Mouse (Mus musculus): Measurements from ENCODE around the gene Nod1. TPM values are rescaled to one million over a fixed set of nuclear protein-coding genes. Genes with fewer than 3 reads are reported as not detected.

The Nod1 gene
- polyA plus RNA-seq (2011; ENCODE audit: insufficient read depth, insufficient read length, low read depth, missing spikeins), result 9.4 and 10.0 TPM in 2 replicates

- TF ChIP-seq POLR2A (IDR thresholded peaks at IDR 0.05; ENCODE audit: insufficient read depth, low read length), result no peak
- Histone ChIP-seq H3K36me3 (ENCODE audit: control insufficient read depth, insufficient read depth, low read length, poor library complexity, severe bottlenecking) (no peaks in the 10 kb centered on the region), H3K9me3 (replicated peaks; ENCODE audit: control insufficient read depth, insufficient read depth, low read length, poor library complexity, severe bottlenecking) (no peaks in the 10 kb centered on the region), H3K27ac (ENCODE audit: insufficient read depth, low read length) (no peak within 1 kb of the TSS), H3K4me3 (ENCODE audit: low read depth, low read length) (peak within 1 kb of the TSS; percentile 66), H3K9ac (ENCODE audit: low read depth, poor library complexity, severe bottlenecking) (peak within 1 kb of the TSS; percentile 62), H3K27me3 (ENCODE audit: control insufficient read depth, insufficient read depth, low read length, poor library complexity, severe bottlenecking) (no peaks in the 10 kb centered on the region), H3K4me1 (ENCODE audit: control insufficient read depth, insufficient read depth, low read length) (peaks cover 5% of the 10 kb centered on the region)
Observed at GRCm38 (mm10) chr6:54972111-54972928, at the start of gene Nod1. Gene Nod1 (minus strand): TSS chr6:54972612.

GRCm38 (mm10) chr6:55021806-55022205 lies 49.4 kb upstream of the Nod1 start:
- no peak for TF ChIP-seq POLR2A (IDR thresholded peaks at IDR 0.05; ENCODE audit: insufficient read depth, low read length)
- no peak for TF ChIP-seq EP300 (IDR thresholded peaks at IDR 0.05; ENCODE audit: insufficient read depth, low read depth, low read length)
- TF ChIP-seq CTCF (IDR thresholded peaks at IDR 0.05; ENCODE audit: low read depth, low read length), result no peak
- H3K9ac ChIP-seq (ENCODE audit: low read depth, poor library complexity, severe bottlenecking), result no peak overlapping the region
- no peaks in the 10 kb centered on the region for H3K9me3 ChIP-seq (replicated peaks; ENCODE audit: control insufficient read depth, insufficient read depth, low read length, poor library complexity, severe bottlenecking)
- no peaks in the 10 kb centered on the region for H3K36me3 ChIP-seq (ENCODE audit: control insufficient read depth, insufficient read depth, low read length, poor library complexity, severe bottlenecking)
- H3K27me3 ChIP-seq (ENCODE audit: control insufficient read depth, insufficient read depth, low read length, poor library complexity, severe bottlenecking), result no peaks in the 10 kb centered on the region
- no peak overlapping the region for H3K4me3 ChIP-seq (ENCODE audit: low read depth, low read length)
- peaks cover 2% of the 10 kb centered on the region for H3K4me1 ChIP-seq (ENCODE audit: control insufficient read depth, insufficient read depth, low read length)
- no peak overlapping the region for H3K27ac ChIP-seq (ENCODE audit: insufficient read depth, low read length)

- H3K36me3 ChIP-seq (ENCODE audit: control insufficient read depth, insufficient read depth, low read length, poor library complexity, severe bottlenecking), result no peaks in the 10 kb centered on the region
- H3K4me3 ChIP-seq (ENCODE audit: low read depth, low read length), result no peak overlapping the region
- TF ChIP-seq EP300 (IDR thresholded peaks at IDR 0.05; ENCODE audit: insufficient read depth, low read depth, low read length) (0 out of 2 replicates have a peak, but pooled peaks have one; percentile 29), POLR2A (IDR thresholded peaks at IDR 0.05; ENCODE audit: insufficient read depth, low read length) (no peak), CTCF (IDR thresholded peaks at IDR 0.05; ENCODE audit: low read depth, low read length) (no peak)
- no peak overlapping the region for H3K27ac ChIP-seq (ENCODE audit: insufficient read depth, low read length)
- H3K9ac ChIP-seq (ENCODE audit: low read depth, poor library complexity, severe bottlenecking), result no peak overlapping the region
- no peaks in the 10 kb centered on the region for H3K27me3 ChIP-seq (ENCODE audit: control insufficient read depth, insufficient read depth, low read length, poor library complexity, severe bottlenecking)
- H3K9me3 ChIP-seq (replicated peaks; ENCODE audit: control insufficient read depth, insufficient read depth, low read length, poor library complexity, severe bottlenecking), result no peaks in the 10 kb centered on the region
- peaks cover 2% of the 10 kb centered on the region for H3K4me1 ChIP-seq (ENCODE audit: control insufficient read depth, insufficient read depth, low read length)
Observed at GRCm38 (mm10) chr6:55018417-55018816, 46.0 kb upstream of the Nod1 start.

GRCm38 (mm10) chr6:55016710-55017583 lies 44.5 kb upstream of the Nod1 start:
- TF ChIP-seq EP300 (IDR thresholded peaks at IDR 0.05; ENCODE audit: insufficient read depth, low read depth, low read length), result no peak
- peak; percentile 85 for TF ChIP-seq CTCF (IDR thresholded peaks at IDR 0.05; ENCODE audit: low read depth, low read length)

GRCm38 (mm10) chr6:55016236-55016635 lies 43.8 kb upstream of the Nod1 start:
- Histone ChIP-seq H3K27ac (ENCODE audit: insufficient read depth, low read length) (no peak overlapping the region), H3K9me3 (replicated peaks; ENCODE audit: control insufficient read depth, insufficient read depth, low read length, poor library complexity, severe bottlenecking) (no peaks in the 10 kb centered on the region), H3K4me1 (ENCODE audit: control insufficient read depth, insufficient read depth, low read length) (peaks cover 2% of the 10 kb centered on the region), H3K36me3 (ENCODE audit: control insufficient read depth, insufficient read depth, low read length, poor library complexity, severe bottlenecking) (no peaks in the 10 kb centered on the region), H3K4me3 (ENCODE audit: low read depth, low read length) (no peak overlapping the region), H3K9ac (ENCODE audit: low read depth, poor library complexity, severe bottlenecking) (no peak overlapping the region), H3K27me3 (ENCODE audit: control insufficient read depth, insufficient read depth, low read length, poor library complexity, severe bottlenecking) (no peaks in the 10 kb centered on the region)
- TF ChIP-seq POLR2A (IDR thresholded peaks at IDR 0.05; ENCODE audit: insufficient read depth, low read length), result no peak
- peak; percentile 55 for TF ChIP-seq CTCF (IDR thresholded peaks at IDR 0.05; ENCODE audit: low read depth, low read length)

More at GRCm38 (mm10) chr6:55016710-55017583, 44.5 kb upstream of the Nod1 start:
- no peaks in the 10 kb centered on the region for H3K9me3 ChIP-seq (replicated peaks; ENCODE audit: control insufficient read depth, insufficient read depth, low read length, poor library complexity, severe bottlenecking)
- no peak overlapping the region for H3K4me3 ChIP-seq (ENCODE audit: low read depth, low read length)
- peaks cover 2% of the 10 kb centered on the region for H3K4me1 ChIP-seq (ENCODE audit: control insufficient read depth, insufficient read depth, low read length)
- no peaks in the 10 kb centered on the region for H3K36me3 ChIP-seq (ENCODE audit: control insufficient read depth, insufficient read depth, low read length, poor library complexity, severe bottlenecking)
- no peaks in the 10 kb centered on the region for H3K27me3 ChIP-seq (ENCODE audit: control insufficient read depth, insufficient read depth, low read length, poor library complexity, severe bottlenecking)
- H3K9ac ChIP-seq (ENCODE audit: low read depth, poor library complexity, severe bottlenecking), result no peak overlapping the region
- H3K27ac ChIP-seq (ENCODE audit: insufficient read depth, low read length), result no peak overlapping the region

GRCm38 (mm10) chr6:55014184-55014583 lies 41.8 kb upstream of the Nod1 start:
- Histone ChIP-seq H3K9me3 (replicated peaks; ENCODE audit: control insufficient read depth, insufficient read depth, low read length, poor library complexity, severe bottlenecking) (no peaks in the 10 kb centered on the region), H3K4me1 (ENCODE audit: control insufficient read depth, insufficient read depth, low read length) (peaks cover 2% of the 10 kb centered on the region), H3K4me3 (ENCODE audit: low read depth, low read length) (no peak overlapping the region), H3K36me3 (ENCODE audit: control insufficient read depth, insufficient read depth, low read length, poor library complexity, severe bottlenecking) (no peaks in the 10 kb centered on the region), H3K27ac (ENCODE audit: insufficient read depth, low read length) (no peak overlapping the region), H3K27me3 (ENCODE audit: control insufficient read depth, insufficient read depth, low read length, poor library complexity, severe bottlenecking) (no peaks in the 10 kb centered on the region), H3K9ac (ENCODE audit: low read depth, poor library complexity, severe bottlenecking) (no peak overlapping the region)
- TF ChIP-seq POLR2A (IDR thresholded peaks at IDR 0.05; ENCODE audit: insufficient read depth, low read length), result no peak
- no peak for TF ChIP-seq CTCF (IDR thresholded peaks at IDR 0.05; ENCODE audit: low read depth, low read length)
- no peak for TF ChIP-seq EP300 (IDR thresholded peaks at IDR 0.05; ENCODE audit: insufficient read depth, low read depth, low read length)
